Mouse (Mus musculus): ENCODE measurements around the gene Nelfa.
"Not testable (repeated sequence)": the region's sequence is repeated elsewhere in the genome, so short reads cannot be mapped to it uniquely, and the experiment has no call there.

Gene Nelfa

GRCm38 (mm10) chr5:33919466-33919865, 16.7 kb downstream of the Nelfa start:
- DNase-seq (ENCODE audit: low spot score): no peak

GRCm38 (mm10) chr5:33916616-33917015, 19.6 kb downstream of the Nelfa start:
- not testable (repeated sequence) for DNase-seq (ENCODE audit: low spot score)

DNA sequence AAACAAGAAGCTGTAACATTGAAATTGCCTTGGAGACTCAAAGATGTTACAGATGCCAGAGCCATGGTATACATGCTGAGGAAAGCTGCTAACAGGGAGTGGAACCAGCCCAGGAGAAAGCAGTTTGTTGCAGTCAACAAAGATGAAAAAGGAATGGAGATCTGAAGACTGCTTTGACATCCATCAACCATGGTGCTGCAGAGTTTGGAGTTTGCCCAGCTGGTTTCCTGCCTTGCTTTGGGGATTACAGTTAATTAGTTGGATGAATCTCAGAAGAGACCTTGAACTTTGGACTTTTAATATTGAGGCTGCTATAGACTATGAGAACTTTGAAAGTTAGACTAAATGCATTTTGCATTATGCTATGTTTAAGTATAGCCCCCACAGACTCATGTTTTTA, 21.2 kb downstream of the Nelfa start:
- not testable (repeated sequence) for DNase-seq (ENCODE audit: low spot score)

DNA sequence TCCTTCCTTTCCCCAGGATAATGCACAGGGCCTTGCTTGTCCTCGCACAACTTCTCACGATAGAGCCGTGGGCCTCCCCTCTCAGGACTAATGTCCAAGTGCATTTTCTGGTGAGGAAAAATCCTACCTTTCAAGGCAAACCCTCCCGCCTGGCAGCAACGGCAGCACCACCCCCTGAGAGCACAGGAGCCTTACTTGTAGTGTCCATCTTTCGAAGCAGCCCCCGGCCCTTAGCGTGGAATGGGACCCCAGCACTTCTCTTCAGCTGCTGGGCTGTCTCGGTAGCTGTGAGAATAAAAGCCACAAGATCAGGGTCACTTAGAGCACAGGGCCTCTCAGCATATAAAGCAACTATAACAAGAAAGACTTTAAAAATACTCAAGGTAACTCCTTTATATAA, 33.0 kb downstream of the Nelfa start:
- no peak for DNase-seq (ENCODE audit: low spot score)

DNA sequence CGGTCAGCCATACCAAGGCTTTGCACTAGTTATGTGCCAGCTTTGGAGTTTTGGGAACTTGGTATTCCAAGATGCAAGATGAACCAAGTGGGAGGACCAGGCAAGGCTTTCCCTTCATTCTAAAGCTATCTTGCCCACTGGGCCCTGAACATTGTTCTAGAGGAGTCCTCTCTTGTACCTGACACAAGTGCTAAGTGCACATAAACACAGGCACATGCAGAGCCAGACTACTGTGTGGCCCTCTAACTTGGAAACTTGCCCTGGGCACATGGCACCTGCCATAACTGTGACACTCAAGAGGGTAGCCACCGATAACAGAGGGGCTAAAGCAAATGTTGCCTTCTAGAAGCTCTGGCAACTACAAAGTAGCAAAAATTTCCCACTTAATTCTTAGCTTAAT, 33.5 kb downstream of the Nelfa start:
- no peak for DNase-seq (ENCODE audit: low spot score)

DNA sequence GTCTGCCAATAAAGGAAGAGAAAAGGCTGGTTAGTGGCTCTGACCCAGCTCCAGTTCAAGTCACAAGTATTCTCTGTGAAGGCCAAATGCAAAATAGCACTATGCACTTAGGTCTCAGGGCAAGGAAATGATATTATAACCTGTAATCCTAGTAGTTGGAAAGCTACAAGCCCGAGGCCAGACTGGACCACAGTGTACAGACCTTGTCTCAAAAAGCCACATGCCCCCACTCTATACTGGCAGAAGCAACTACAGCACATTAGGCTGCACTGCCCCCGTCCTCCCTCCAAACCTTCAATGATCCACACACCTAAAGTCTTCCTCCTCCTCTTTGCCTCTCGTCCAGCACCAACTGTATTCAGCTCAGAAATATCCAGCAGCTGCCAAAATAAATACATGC, 34.9 kb downstream of the Nelfa start:
- DNase-seq (ENCODE audit: low spot score): no peak

GRCm38 (mm10) chr5:33900701-33901263, 35.4 kb downstream of the Nelfa start:
- no peak for DNase-seq (ENCODE audit: low spot score)

DNA sequence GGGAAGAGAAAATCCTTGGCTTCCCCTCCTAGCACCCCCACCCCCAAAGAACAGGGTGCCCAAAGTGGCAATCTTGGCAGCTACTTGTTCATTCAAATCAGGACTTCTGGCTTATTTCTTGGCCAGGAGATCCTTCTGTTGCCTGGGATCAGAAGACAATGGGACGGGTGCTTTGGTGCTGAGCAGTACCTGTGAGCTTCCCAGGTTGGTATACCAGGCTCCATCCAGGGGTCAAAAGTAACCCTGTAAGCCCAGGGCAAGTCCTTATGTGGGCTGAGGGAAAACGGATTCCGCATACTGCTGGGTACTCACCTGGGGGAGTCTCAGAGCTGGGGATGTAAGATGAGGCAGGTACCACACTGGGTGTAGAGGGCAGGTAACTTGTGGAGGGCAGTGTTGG, 36.1 kb downstream of the Nelfa start:
- no peak for DNase-seq (ENCODE audit: low spot score)

GRCm38 (mm10) chr5:33899245-33899644, 37.0 kb downstream of the Nelfa start:
- DNase-seq (ENCODE audit: low spot score): no peak

DNA sequence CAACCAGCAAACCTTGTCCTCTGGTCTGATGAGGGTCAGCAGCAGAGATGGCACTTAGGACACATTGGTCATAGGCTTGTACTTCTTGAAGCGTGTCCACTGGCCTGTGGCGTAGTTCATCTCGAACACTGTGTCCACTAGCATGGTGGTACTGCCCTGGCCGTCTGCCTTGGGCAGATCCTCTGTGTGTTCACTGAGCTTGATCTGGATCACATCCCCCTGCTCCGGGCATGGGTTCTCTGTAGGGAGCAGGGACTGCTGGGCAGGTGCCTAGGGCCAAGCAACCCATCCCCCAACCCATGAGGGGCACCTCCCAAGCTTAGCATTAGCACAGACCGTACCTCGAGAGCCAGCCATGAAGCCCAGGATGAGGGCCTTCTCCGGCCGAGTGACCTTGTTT, 37.5 kb downstream of the Nelfa start:
- no peak for DNase-seq (ENCODE audit: low spot score)

GRCm38 (mm10) chr5:33897158-33897557, 39.1 kb downstream of the Nelfa start:
- DNase-seq (ENCODE audit: low spot score): no peak

DNA sequence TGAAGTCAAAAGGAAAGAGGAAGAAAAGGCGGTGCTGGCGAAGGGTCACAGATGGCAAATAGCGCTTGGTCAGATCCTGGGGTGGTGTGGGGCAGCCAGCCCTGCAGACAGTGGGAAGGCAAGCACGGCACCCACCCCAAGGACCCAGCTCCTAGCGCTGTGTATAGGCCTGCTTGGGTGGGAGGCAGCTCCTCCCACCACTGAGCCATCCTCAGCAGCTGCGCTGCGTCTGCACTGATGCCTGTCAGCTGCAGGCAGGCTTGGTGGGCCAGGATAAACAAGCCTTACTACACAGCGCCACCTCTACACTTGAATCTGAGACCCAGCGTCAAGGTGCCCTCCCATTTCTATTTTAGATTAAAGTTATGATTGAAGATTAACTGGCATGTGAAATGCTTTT, 41.1 kb downstream of the Nelfa start:
- DNase-seq (ENCODE audit: low spot score): no peak

GRCm38 (mm10) chr5:33893406-33893805, 42.8 kb downstream of the Nelfa start:
- no peak for DNase-seq (ENCODE audit: low spot score)

DNA sequence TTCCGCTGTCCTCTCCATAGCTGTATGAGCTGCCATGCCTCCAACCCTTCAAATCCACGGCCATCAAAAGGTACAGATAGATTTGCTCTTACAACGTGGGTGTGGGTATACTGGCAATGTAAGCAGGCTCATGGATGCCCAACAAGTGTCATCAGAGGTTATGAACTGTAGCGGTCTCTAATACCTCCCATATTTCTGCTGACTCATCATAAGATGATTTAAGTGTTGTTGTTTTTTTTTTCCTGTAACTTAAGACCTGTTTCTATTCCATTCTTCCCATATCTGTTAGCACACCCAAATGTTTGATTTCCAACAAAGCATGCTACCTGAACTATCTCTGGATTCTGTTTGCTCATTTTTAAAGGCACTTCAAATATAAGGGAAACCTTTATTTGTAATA, 55.1 kb downstream of the Nelfa start:
- DNase-seq (ENCODE audit: low spot score): no peak

GRCm38 (mm10) chr5:33875472-33875871, 60.7 kb downstream of the Nelfa start:
- DNase-seq (ENCODE audit: low spot score): no peak

DNA sequence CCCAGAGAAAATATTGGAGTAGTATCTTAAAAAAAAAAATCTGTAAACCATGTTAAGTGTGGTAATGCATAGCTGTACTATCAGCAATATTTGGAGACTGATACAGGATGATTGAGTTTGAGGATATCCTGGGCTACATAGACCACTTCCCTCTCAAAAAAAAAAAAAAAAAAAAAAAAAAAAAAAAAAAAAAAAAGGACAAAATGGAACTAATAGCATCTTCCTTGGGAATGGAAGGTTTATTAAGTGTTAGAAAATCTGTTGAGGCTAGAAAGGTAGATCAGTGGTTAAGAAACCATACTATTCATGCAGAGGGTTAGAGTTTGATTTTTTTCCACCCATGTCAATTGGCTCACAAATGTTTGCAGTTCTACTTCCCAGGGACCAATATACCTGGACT, 78.5 kb downstream of the Nelfa start:
- DNase-seq (ENCODE audit: low spot score): no peak

DNA sequence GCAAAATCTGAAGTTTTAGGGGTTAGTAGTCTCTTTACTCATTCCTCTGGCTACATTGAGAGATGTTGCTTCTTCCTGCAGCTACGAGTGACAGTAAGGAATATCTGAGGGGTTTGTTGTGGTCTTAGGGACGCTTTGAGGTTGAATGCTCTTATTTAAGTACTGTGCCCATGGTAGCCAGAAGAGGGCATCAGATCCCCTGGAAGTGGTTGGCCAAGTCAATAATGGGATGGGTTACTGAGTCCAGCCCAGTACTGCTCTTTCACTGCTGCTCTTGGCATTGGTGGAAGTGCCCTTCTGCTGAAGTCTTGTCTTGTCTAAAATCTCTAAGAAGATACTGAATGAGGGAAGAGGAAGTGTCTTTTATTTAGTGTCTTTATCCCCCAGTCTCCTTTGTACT, 82.2 kb downstream of the Nelfa start:
- no peak for DNase-seq (ENCODE audit: low spot score)

DNA sequence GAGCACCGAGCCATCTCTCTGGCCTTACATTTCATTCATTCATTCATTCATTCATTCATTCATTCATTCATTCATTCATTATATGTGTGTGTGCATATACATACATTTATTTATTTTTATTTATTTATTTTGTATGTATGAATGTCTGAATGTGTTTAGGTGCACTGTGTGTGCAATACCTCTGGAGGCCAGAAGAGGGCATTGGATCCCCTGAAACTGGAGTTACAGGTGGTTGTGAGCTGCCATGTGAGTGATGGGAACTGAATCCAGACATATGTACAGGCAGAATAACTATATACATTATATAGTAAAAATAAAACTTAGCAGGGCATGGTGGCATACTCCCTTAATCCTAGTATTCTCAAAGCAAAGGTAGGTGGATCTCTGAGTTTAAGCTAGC, 83.1 kb downstream of the Nelfa start:
- DNase-seq (ENCODE audit: low spot score): no peak

- no peak for DNase-seq (ENCODE audit: low spot score)
Observed at GRCm38 (mm10) chr5:33851466-33851865, 84.7 kb downstream of the Nelfa start.
